Mouse (Mus musculus) midbrain, embryonic 15.5 days (tissue): ENCODE measurements at regions not wholly inside any gene's neighbourhood (a gene's known extent, or its start where the extent isn't known, plus 50 kb on each side); places are given as distances from the start of the nearest gene placed in this dataset.

ENCODE experiments used
- ATAC-seq: fragments of 200-750 bp; cut with Nextera tagmentation; replicated peaks from 2 replicates; pipeline ENCODE4 v1.8.0; 2017; ENCODE audit warnings: moderate TSS enrichment
- H3K27ac ChIP-seq: fragments of 300-500 bp; sonication (generic); 2 replicates; pipeline ENCODE4 v1.5.1; 2015; ENCODE audit warnings: mild to moderate bottlenecking, inconsistent platforms
- H3K27me3 ChIP-seq: fragments of 300-500 bp; sonication (generic); replicated peaks from 2 replicates; pipeline ENCODE4 v1.6.1; 2015; ENCODE audit warnings: inconsistent platforms
- H3K36me3 ChIP-seq: fragments of 300-500 bp; sonication (generic); replicated peaks from 2 replicates; pipeline ENCODE4 v1.6.1; 2015; ENCODE audit warnings: inconsistent platforms
- H3K4me1 ChIP-seq: fragments of 300-500 bp; sonication (generic); 2 replicates; pipeline ENCODE4 v1.6.1; 2015; ENCODE audit warnings: inconsistent platforms
- H3K4me2 ChIP-seq: fragments of 300-500 bp; sonication (generic); 2 replicates; pipeline ENCODE4 v1.6.1; 2015; ENCODE audit warnings: inconsistent platforms, mild to moderate bottlenecking, moderate library complexity
- H3K4me3 ChIP-seq: fragments of 300-500 bp; sonication (generic); 2 replicates; pipeline ENCODE4 v1.5.1; 2015; ENCODE audit warnings: mild to moderate bottlenecking, inconsistent platforms
- H3K9ac ChIP-seq: fragments of 300-500 bp; sonication (generic); 2 replicates; pipeline ENCODE4 v1.6.1; 2015; ENCODE audit warnings: mild to moderate bottlenecking, inconsistent platforms
- H3K9me3 ChIP-seq: fragments of 300-500 bp; sonication (generic); 2 replicates; pipeline ENCODE4 v1.6.1; 2016; ENCODE audit warnings: inconsistent platforms
- WGBS: fragments of 180-500 bp; shearing (Covaris S2); methylation state at CpG from one replicate; pipeline ENCODE4 v1.1.7; 2015; ENCODE audit warnings: mixed read lengths; 5-methylcytosine and 5-hydroxymethylcytosine counted together

DNA sequence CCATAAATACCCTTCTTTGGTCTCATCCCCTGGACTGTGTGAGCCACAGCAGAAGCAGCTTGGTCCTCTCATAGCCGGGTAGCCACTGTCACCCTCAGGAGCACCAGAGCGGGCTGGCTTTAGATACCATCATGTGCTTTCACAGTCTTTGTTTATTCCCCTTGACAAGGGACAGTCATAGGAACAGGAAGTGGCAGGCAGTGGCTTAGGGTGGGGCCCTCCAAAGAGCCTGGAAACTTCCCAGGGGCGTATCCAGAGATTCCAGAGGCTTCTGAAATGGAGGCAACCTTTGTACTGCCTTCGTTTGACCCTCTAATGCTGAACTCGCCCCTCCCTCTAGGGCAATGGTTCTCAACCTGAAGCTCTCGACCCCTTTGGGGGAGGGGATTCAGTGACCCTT, 119.5 kb upstream of the Klf14 start:
- WGBS: 72% methylated on average over 6 of the region's 6 CpGs
- H3K4me1 ChIP-seq: peaks cover 8% of the 10 kb centered on the region
- H3K4me2 ChIP-seq: no peak overlapping the region
- no peaks in the 10 kb centered on the region for H3K36me3 ChIP-seq
- H3K27me3 ChIP-seq: no peaks in the 10 kb centered on the region
- ATAC-seq: no peak
- no peak overlapping the region for H3K9ac ChIP-seq
- H3K4me3 ChIP-seq: no peak overlapping the region
- no peaks in the 10 kb centered on the region for H3K9me3 ChIP-seq
- H3K27ac ChIP-seq: no peak overlapping the region

GRCm38 (mm10) chr6:31079586-31080259, 120.8 kb upstream of the Klf14 start:
- no peak overlapping the region for H3K4me2 ChIP-seq
- no peak overlapping the region for H3K27ac ChIP-seq
- ATAC-seq: no peak
- WGBS: 77% methylated on average over 14 of the region's 14 CpGs
- no peak overlapping the region for H3K9ac ChIP-seq
- H3K4me3 ChIP-seq: no peak overlapping the region
- H3K9me3 ChIP-seq: no peaks in the 10 kb centered on the region
- H3K27me3 ChIP-seq: no peaks in the 10 kb centered on the region
- peaks cover 8% of the 10 kb centered on the region for H3K4me1 ChIP-seq
- H3K36me3 ChIP-seq: no peaks in the 10 kb centered on the region

DNA sequence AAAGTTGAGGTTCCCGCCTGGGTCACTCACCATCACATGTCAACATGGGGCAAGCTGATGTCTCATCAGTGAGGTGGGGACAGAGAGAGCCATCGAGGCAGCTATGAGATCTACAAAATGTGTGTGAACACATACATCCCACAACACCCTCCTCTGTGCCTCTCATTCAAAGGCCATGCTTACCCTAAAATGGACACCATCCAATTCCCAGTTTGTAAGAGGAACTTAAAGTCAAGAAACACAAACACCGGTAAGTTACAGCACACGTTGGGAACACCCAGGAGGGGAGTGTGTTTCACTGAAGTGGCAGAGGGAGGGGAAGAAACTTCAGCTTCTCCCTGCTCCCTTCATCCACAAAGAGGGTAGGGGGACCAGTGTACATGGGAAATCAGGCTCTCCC, 121.4 kb upstream of the Klf14 start:
- Histone ChIP-seq H3K9ac (no peak overlapping the region), H3K4me2 (no peak overlapping the region), H3K9me3 (no peaks in the 10 kb centered on the region), H3K4me1 (peaks cover 8% of the 10 kb centered on the region), H3K27me3 (no peaks in the 10 kb centered on the region), H3K36me3 (no peaks in the 10 kb centered on the region), H3K27ac (no peak overlapping the region), H3K4me3 (no peak overlapping the region)
- no peak for ATAC-seq
- 85% methylated on average over 4 of the region's 4 CpGs for WGBS

GRCm38 (mm10) chr6:31080691-31081090, 121.8 kb upstream of the Klf14 start:
- Histone ChIP-seq H3K4me1 (peaks cover 4% of the 10 kb centered on the region), H3K36me3 (no peaks in the 10 kb centered on the region), H3K9me3 (no peaks in the 10 kb centered on the region), H3K27ac (no peak overlapping the region), H3K27me3 (no peaks in the 10 kb centered on the region), H3K4me3 (no peak overlapping the region), H3K9ac (no peak overlapping the region), H3K4me2 (no peak overlapping the region)
- WGBS: 93% methylated on average over 9 of the region's 9 CpGs
- ATAC-seq: no peak

- Histone ChIP-seq H3K4me3 (no peak overlapping the region), H3K4me2 (no peak overlapping the region), H3K27ac (no peak overlapping the region), H3K9me3 (no peaks in the 10 kb centered on the region), H3K4me1 (no peaks in the 10 kb centered on the region; the same call in 1 of the 2 replicates), H3K36me3 (no peaks in the 10 kb centered on the region), H3K9ac (no peak overlapping the region), H3K27me3 (no peaks in the 10 kb centered on the region)
- ATAC-seq: no peak
- 95% methylated on average over 9 of the region's 9 CpGs for WGBS
Measured at GRCm38 (mm10) chr6:31081238-31081637, 122.4 kb upstream of the Klf14 start.

- Histone ChIP-seq H3K9ac (no peak overlapping the region), H3K4me1 (no peaks in the 10 kb centered on the region), H3K9me3 (no peaks in the 10 kb centered on the region), H3K27me3 (no peaks in the 10 kb centered on the region), H3K4me3 (no peak overlapping the region), H3K27ac (no peak overlapping the region), H3K4me2 (no peak overlapping the region), H3K36me3 (no peaks in the 10 kb centered on the region)
- 72% methylated on average over 7 of the region's 7 CpGs for WGBS
- no peak for ATAC-seq
Measured at GRCm38 (mm10) chr6:31081988-31082387, 123.1 kb upstream of the Klf14 start.

DNA sequence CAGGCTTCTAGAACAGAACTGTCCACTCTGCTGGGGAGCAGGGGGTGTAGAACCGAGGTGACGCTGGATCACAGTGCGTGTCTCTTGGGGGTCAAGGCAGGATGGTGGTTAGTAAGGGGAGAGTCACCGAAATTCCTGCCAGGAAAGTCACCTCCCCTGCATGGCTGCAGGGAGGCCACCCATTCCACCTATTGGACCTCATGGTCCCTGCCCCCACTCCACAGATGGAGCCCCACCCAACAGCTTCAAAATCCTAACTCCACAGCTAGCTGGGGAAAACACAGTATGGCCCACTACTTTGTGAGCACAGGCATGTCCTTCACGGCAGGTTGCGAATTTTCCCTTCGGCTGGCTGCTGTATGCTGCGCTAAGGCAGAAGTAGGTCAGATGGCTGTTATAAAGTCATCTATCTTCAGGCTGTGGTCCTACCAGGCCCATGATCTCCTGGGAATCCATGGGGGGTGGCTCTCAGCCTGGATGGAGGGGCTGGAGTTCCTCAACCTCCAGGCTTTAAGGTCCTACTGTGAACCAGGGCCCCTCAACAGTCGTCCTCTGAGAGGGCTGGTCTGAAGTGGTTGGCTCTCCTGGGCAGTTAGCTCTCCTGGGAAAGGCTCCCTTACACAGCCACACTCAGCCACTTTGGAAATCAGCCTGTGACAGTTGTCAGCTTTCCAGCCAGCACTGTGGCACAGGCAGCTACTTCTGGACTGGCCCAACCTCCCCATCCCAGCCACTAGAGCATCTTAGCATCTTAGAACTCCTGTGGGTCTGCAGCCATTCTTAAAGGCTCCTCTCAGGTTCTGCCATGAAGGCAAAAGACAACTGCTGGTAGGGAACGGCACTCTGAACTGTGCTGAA, 124.0 kb upstream of the Klf14 start:
- Histone ChIP-seq H3K4me1 (no peaks in the 10 kb centered on the region; the same call in 1 of the 2 replicates), H3K27ac (no peak overlapping the region), H3K27me3 (no peaks in the 10 kb centered on the region), H3K9me3 (no peaks in the 10 kb centered on the region), H3K4me2 (no peak overlapping the region), H3K36me3 (no peaks in the 10 kb centered on the region), H3K9ac (no peak overlapping the region), H3K4me3 (no peak overlapping the region)
- no peak for ATAC-seq
- 88% methylated on average over 10 of the region's 10 CpGs for WGBS

GRCm38 (mm10) chr6:31083701-31084100, 124.8 kb upstream of the Klf14 start:
- no peaks in the 10 kb centered on the region for H3K36me3 ChIP-seq
- H3K9me3 ChIP-seq: no peaks in the 10 kb centered on the region
- no peak overlapping the region for H3K27ac ChIP-seq
- H3K9ac ChIP-seq: no peak overlapping the region
- WGBS: 90% methylated on average over 6 of the region's 6 CpGs
- H3K4me3 ChIP-seq: no peak overlapping the region
- H3K4me2 ChIP-seq: no peak overlapping the region
- ATAC-seq: no peak
- peaks cover 6% of the 10 kb centered on the region; the same call in 1 of the 2 replicates for H3K4me1 ChIP-seq
- H3K27me3 ChIP-seq: no peaks in the 10 kb centered on the region

DNA sequence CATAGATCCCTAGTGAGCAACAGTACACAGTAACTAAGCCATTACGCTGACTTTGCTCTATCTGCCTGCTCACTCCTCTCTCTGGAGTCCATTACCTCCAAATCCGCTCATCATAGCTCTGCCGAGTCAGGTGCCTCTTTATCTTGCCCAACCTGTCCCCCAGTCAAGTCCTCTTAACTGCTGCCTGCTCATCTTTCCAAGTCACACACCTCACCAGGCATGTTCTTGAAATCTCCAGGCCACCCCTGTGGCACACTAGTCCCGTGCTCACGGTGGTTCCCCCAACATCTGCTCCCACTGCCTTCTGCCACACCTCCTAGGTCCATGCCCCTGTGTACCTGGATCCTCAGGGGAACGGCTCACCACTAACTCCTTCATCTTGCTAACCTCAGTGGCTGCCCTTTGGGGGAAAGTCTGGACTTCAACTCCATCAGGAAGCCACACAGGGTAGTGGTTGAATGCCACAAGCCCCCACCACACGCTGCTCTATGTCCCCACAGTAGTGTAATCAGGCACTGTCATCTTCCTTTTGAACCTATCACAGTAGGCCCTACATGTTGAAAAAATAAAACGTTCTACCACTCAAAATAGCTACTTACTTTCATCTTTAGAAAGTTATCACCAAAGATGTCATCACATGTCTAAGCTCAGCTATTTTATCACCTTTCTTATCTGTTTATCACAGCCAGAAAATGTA, 126.3 kb upstream of the Klf14 start:
- Histone ChIP-seq H3K4me3 (no peak overlapping the region), H3K4me2 (no peak overlapping the region), H3K9ac (no peak overlapping the region), H3K27ac (no peak overlapping the region), H3K27me3 (no peaks in the 10 kb centered on the region), H3K36me3 (no peaks in the 10 kb centered on the region), H3K9me3 (no peaks in the 10 kb centered on the region), H3K4me1 (peaks cover 14% of the 10 kb centered on the region)
- WGBS: 90% methylated on average over 8 of the region's 8 CpGs
- ATAC-seq: no peak

- no peaks in the 10 kb centered on the region for H3K27me3 ChIP-seq
- H3K4me2 ChIP-seq: no peak overlapping the region
- no peak overlapping the region for H3K27ac ChIP-seq
- H3K4me1 ChIP-seq: peaks cover 14% of the 10 kb centered on the region
- H3K4me3 ChIP-seq: no peak overlapping the region
- H3K9me3 ChIP-seq: no peaks in the 10 kb centered on the region
- WGBS: 79% methylated on average over 9 of the region's 9 CpGs
- no peak overlapping the region for H3K9ac ChIP-seq
- no peak for ATAC-seq
- no peaks in the 10 kb centered on the region for H3K36me3 ChIP-seq
Measured at GRCm38 (mm10) chr6:31085760-31086108, 126.9 kb upstream of the Klf14 start.

DNA sequence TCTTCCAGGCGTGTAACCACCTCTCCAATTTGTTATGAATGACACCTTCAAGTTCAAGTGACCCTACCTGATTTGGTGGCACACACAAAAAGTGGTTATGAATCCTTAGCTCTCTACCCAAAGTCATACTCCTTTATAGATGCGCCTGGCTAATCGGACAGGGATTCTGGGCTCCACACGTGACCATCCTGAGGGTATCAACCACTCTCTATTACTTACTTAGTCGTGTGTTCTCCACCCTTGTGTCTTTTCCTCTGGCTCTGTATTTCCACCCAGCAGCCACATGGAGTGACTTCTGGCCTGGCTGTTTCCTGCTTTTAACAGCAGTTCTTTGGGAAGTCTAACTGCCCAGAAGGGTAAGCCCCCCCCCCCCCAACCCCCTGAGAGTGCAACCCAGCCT, 127.4 kb upstream of the Klf14 start:
- H3K36me3 ChIP-seq: no peaks in the 10 kb centered on the region
- H3K4me3 ChIP-seq: no peak overlapping the region
- peaks cover 14% of the 10 kb centered on the region for H3K4me1 ChIP-seq
- H3K4me2 ChIP-seq: no peak overlapping the region
- no peak overlapping the region for H3K9ac ChIP-seq
- H3K9me3 ChIP-seq: no peaks in the 10 kb centered on the region
- no peaks in the 10 kb centered on the region for H3K27me3 ChIP-seq
- no peak overlapping the region for H3K27ac ChIP-seq
- WGBS: 93% methylated on average over 5 of the region's 5 CpGs
- ATAC-seq: no peak

- no peak overlapping the region for H3K4me3 ChIP-seq
- H3K27ac ChIP-seq: no peak overlapping the region
- H3K4me1 ChIP-seq: peaks cover 14% of the 10 kb centered on the region
- H3K27me3 ChIP-seq: no peaks in the 10 kb centered on the region
- no peak overlapping the region for H3K9ac ChIP-seq
- H3K9me3 ChIP-seq: no peaks in the 10 kb centered on the region
- no peak overlapping the region for H3K4me2 ChIP-seq
- ATAC-seq: no peak
- WGBS: 74% methylated on average over 7 of the region's 7 CpGs
- no peaks in the 10 kb centered on the region for H3K36me3 ChIP-seq
Measured at GRCm38 (mm10) chr6:31086798-31087360, 128.0 kb upstream of the Klf14 start.
